Mouse (Mus musculus) CH12F3 (cell line): ENCODE data around the gene Trip11.

Experiments used
- in situ Hi-C: fragments of 300-500 bp; cut with MboI; formaldehyde crosslinking; loops from 2 replicates; pipeline ENCODE4 v1.14.3; 2020; ENCODE audit warnings: low sequenced_read_pairs

Trip11 gene

GRCm38 (mm10) chr12:101831221-101831620 lies 81.8 kb downstream of the Trip11 start:
- in situ Hi-C loops = no loop called here

GRCm38 (mm10) chr12:101823161-101823560 lies 89.9 kb downstream of the Trip11 start:
- in situ Hi-C loops = no loop called here

- in situ Hi-C loops = no loop called here
Measured at GRCm38 (mm10) chr12:101821596-101821995, 91.5 kb downstream of the Trip11 start.

- in situ Hi-C loops = no loop called here
Measured at GRCm38 (mm10) chr12:101819570-101819969, 93.5 kb downstream of the Trip11 start.

GRCm38 (mm10) chr12:101818608-101819370 lies 94.3 kb downstream of the Trip11 start, which contains the start of gene Fbln5:
Fbln5 (minus strand) TSS chr12:101819055.
- in situ Hi-C loops = no loop called here

GRCm38 (mm10) chr12:101818246-101818607 lies 94.8 kb downstream of the Trip11 start:
- in situ Hi-C loops = no loop called here

- in situ Hi-C loops = no loop called here
Measured at GRCm38 (mm10) chr12:101816810-101817209, 96.3 kb downstream of the Trip11 start.

- in situ Hi-C loops = no loop called here
Measured at GRCm38 (mm10) chr12:101815796-101816195, 97.3 kb downstream of the Trip11 start.

GRCm38 (mm10) chr12:101814423-101814822 lies 98.6 kb downstream of the Trip11 start:
- in situ Hi-C loops = no loop called here

GRCm38 (mm10) chr12:101811181-101811580 lies 101.9 kb downstream of the Trip11 start:
- in situ Hi-C loops = no loop called here

- in situ Hi-C loops = no loop called here
Measured at GRCm38 (mm10) chr12:101810515-101810914, 102.6 kb downstream of the Trip11 start.

- in situ Hi-C loops = no loop called here
Measured at GRCm38 (mm10) chr12:101807400-101807799, 105.7 kb downstream of the Trip11 start.

- in situ Hi-C loops = no loop called here
Measured at GRCm38 (mm10) chr12:101802445-101802844, 110.6 kb downstream of the Trip11 start.

GRCm38 (mm10) chr12:101801744-101802143 lies 111.3 kb downstream of the Trip11 start:
- in situ Hi-C loops = no loop called here

GRCm38 (mm10) chr12:101801051-101801450 lies 112.0 kb downstream of the Trip11 start:
- in situ Hi-C loops = no loop called here

- in situ Hi-C loops = no loop called here
Measured at GRCm38 (mm10) chr12:101798189-101798922, 114.7 kb downstream of the Trip11 start.

- in situ Hi-C loops = no loop called here
Measured at GRCm38 (mm10) chr12:101794458-101794857, 118.6 kb downstream of the Trip11 start.

- in situ Hi-C loops = no loop called here
Measured at GRCm38 (mm10) chr12:101793221-101793621, 119.8 kb downstream of the Trip11 start.

GRCm38 (mm10) chr12:101792684-101793083 lies 120.4 kb downstream of the Trip11 start:
- in situ Hi-C loops = no loop called here

GRCm38 (mm10) chr12:101789767-101790166 lies 123.3 kb downstream of the Trip11 start:
- in situ Hi-C loops = no loop called here

GRCm38 (mm10) chr12:101789250-101789649 lies 123.8 kb downstream of the Trip11 start:
- in situ Hi-C loops = no loop called here
